Mouse (Mus musculus) MEL (cell line): ENCODE data around the gene Tjp3. TPM values are rescaled to one million over a fixed set of nuclear protein-coding genes. Genes with fewer than 3 reads are reported as not detected.

Experiments used
- DNase-seq: peaks from one replicate; pipeline ENCODE4 v3.0.0; 2011; ENCODE audit warnings: low read depth, low spot score
- H3K27ac ChIP-seq: 2 replicates; pipeline ENCODE4 v1.5.1; 2012; ENCODE audit warnings: low read depth, mild to moderate bottlenecking, control low read depth, low read length, moderate library complexity; ENCODE audit not compliant: control insufficient read depth
- H3K27me3 ChIP-seq, 2 experiments: fragments of 150-350 bp in 1 of 2; sonication (generic) in 1 of 2; 2 replicates each; pipeline ENCODE4 v1.6.1; 2012; ENCODE audit warnings: low read length in 2 of 2, mild to moderate bottlenecking in 2 of 2, improper control_type of control experiment in 1 of 2, moderate library complexity in 1 of 2; ENCODE audit not compliant: insufficient read depth in 2 of 2, control insufficient read depth in 1 of 2
- H3K36me3 ChIP-seq, 2 experiments: 2 replicates each; pipeline ENCODE4 v1.6.1; 2012 to 2014; ENCODE audit warnings: low read length in 2 of 2, improper control_type of control experiment in 1 of 2, inconsistent platforms in 1 of 2, mild to moderate bottlenecking in 1 of 2; ENCODE audit not compliant: insufficient read depth in 2 of 2, control insufficient read depth in 1 of 2
- H3K4me1 ChIP-seq, 2 experiments: fragments of 150-350 bp in 1 of 2; sonication (generic) in 1 of 2; 2 replicates each; pipeline ENCODE4 v1.6.1; 2012; ENCODE audit warnings: low read length in 2 of 2, improper control_type of control experiment in 1 of 2, mild to moderate bottlenecking in 1 of 2; ENCODE audit not compliant: insufficient read depth in 2 of 2, control insufficient read depth in 1 of 2
- H3K4me3 ChIP-seq, 2 experiments: fragments of 150-350 bp in 1 of 2; sonication (generic) in 1 of 2; 2 replicates each; pipeline ENCODE4 v1.5.1; 2012; ENCODE audit warnings: low read depth in 2 of 2, low read length in 2 of 2, mild to moderate bottlenecking in 2 of 2, moderate library complexity in 2 of 2, control low read depth in 1 of 2, improper control_type of control experiment in 1 of 2; ENCODE audit not compliant: control insufficient read depth in 1 of 2, insufficient read depth in 1 of 2
- H3K79me2 ChIP-seq: 2 replicates; pipeline ENCODE4 v1.6.1; 2012; ENCODE audit warnings: mild to moderate bottlenecking, low read length, moderate library complexity; ENCODE audit not compliant: control insufficient read depth, poor library complexity, insufficient read depth
- H3K9ac ChIP-seq: 2 replicates; pipeline ENCODE4 v1.6.1; 2012; ENCODE audit warnings: low read depth, mild to moderate bottlenecking, control low read depth, low read length, moderate library complexity; ENCODE audit not compliant: control insufficient read depth, poor library complexity, severe bottlenecking
- H3K9me3 ChIP-seq: fragments of 150-350 bp; sonication (generic); replicated peaks from 2 replicates; pipeline ENCODE4 v1.6.1; 2012; ENCODE audit warnings: mild to moderate bottlenecking, low read length, improper control_type of control experiment, moderate library complexity; ENCODE audit not compliant: insufficient read depth
- CHD2 ChIP-seq: IDR thresholded peaks from 2 replicates; pipeline ENCODE4 v1.6.1; 2011; ENCODE audit warnings: low read length, improper control_type of control experiment
- CTCF ChIP-seq, 3 experiments: IDR thresholded peaks in 2 of 3; conservative IDR thresholded peaks in 1 of 3; 2 replicates each; pipeline ENCODE4 v1.5.1; 2011 to 2012; ENCODE audit warnings: low read length in 3 of 3, low read depth in 2 of 3, mild to moderate bottlenecking in 2 of 3, improper control_type of control experiment in 1 of 3, inconsistent platforms in 1 of 3, mixed read lengths in 1 of 3, moderate library complexity in 1 of 3; ENCODE audit not compliant: control insufficient read depth in 1 of 3, insufficient read depth in 1 of 3, poor library complexity in 1 of 3, severe bottlenecking in 1 of 3
- EP300 ChIP-seq, 2 experiments: IDR thresholded peaks; 2 replicates each; pipeline ENCODE4 v1.6.1; 2011; ENCODE audit warnings: improper control_type of control experiment in 2 of 2, low read length in 2 of 2, low read depth in 1 of 2, mild to moderate bottlenecking in 1 of 2
- GABPA ChIP-seq: IDR thresholded peaks from 2 replicates; pipeline ENCODE4 v1.6.1; 2012; ENCODE audit warnings: low read depth, mild to moderate bottlenecking, inconsistent platforms, low read length, improper control_type of control experiment, moderate library complexity
- JUND ChIP-seq: IDR thresholded peaks from 2 replicates; pipeline ENCODE4 v1.6.1; 2011; ENCODE audit warnings: low read depth, mild to moderate bottlenecking, improper control_type of control experiment, low read length
- MAFK ChIP-seq: IDR thresholded peaks from 2 replicates; pipeline ENCODE4 v1.6.1; 2011; ENCODE audit warnings: low read depth, mild to moderate bottlenecking, low read length, improper control_type of control experiment, borderline replicate concordance
- MAX ChIP-seq: IDR thresholded peaks from 2 replicates; pipeline ENCODE4 v1.6.1; 2011; ENCODE audit warnings: low read length, improper control_type of control experiment
- MXI1 ChIP-seq: IDR thresholded peaks from 2 replicates; pipeline ENCODE4 v1.6.1; 2011; ENCODE audit warnings: mild to moderate bottlenecking, low read depth, low read length, improper control_type of control experiment
- MYB ChIP-seq: IDR thresholded peaks from 2 replicates; pipeline ENCODE4 v1.6.1; 2011; ENCODE audit warnings: mild to moderate bottlenecking, low read depth, low read length, improper control_type of control experiment
- NRF1 ChIP-seq: IDR thresholded peaks from 2 replicates; pipeline ENCODE4 v1.6.1; 2014; ENCODE audit warnings: low read depth, mild to moderate bottlenecking, inconsistent platforms, low read length, improper control_type of control experiment, moderate library complexity; ENCODE audit not compliant: poor library complexity, insufficient read depth, severe bottlenecking
- POLR2AphosphoS5 ChIP-seq: IDR thresholded peaks from 2 replicates; pipeline ENCODE4 v1.6.1; 2012; ENCODE audit warnings: low read depth, borderline replicate concordance, mild to moderate bottlenecking, inconsistent platforms, low read length, moderate library complexity, mixed read lengths
- TAL1 ChIP-seq: IDR thresholded peaks from 2 replicates; pipeline ENCODE4 v1.6.1; 2012; ENCODE audit warnings: mild to moderate bottlenecking, inconsistent platforms, low read length, moderate library complexity, mixed read lengths
- TBP ChIP-seq: IDR thresholded peaks from 2 replicates; pipeline ENCODE4 v1.8.0; 2011; ENCODE audit warnings: low read depth, low read length, improper control_type of control experiment
- TCF12 ChIP-seq: IDR thresholded peaks from 2 replicates; pipeline ENCODE4 v1.6.1; 2014; ENCODE audit warnings: low read depth, mild to moderate bottlenecking, inconsistent platforms, low read length, improper control_type of control experiment, moderate library complexity
- UBTF ChIP-seq: IDR thresholded peaks from 2 replicates; pipeline ENCODE4 v1.6.1; 2012; ENCODE audit warnings: low read depth, mild to moderate bottlenecking, inconsistent platforms, low read length, improper control_type of control experiment, moderate library complexity, borderline replicate concordance; ENCODE audit not compliant: insufficient read depth
- ZC3H11A ChIP-seq: IDR thresholded peaks from 2 replicates; pipeline ENCODE4 v1.6.1; 2012; ENCODE audit warnings: low read depth, mild to moderate bottlenecking, inconsistent platforms, low read length, improper control_type of control experiment
- ZKSCAN1 ChIP-seq: IDR thresholded peaks from 2 replicates; pipeline ENCODE4 v1.6.1; 2012; ENCODE audit warnings: low read depth, mild to moderate bottlenecking, inconsistent platforms, low read length, improper control_type of control experiment, moderate library complexity
- ZNF384 ChIP-seq: IDR thresholded peaks from 2 replicates; pipeline ENCODE4 v1.6.1; 2012; ENCODE audit warnings: low read depth, mild to moderate bottlenecking, inconsistent platforms, low read length, improper control_type of control experiment
- polyA plus RNA-seq, 2 experiments: library from polyadenylated mRNA; stranded (reverse) in 1 of 2; unstranded in 1 of 2; fragments of >175 nt in 1 of 2; fragments of >200 nt in 1 of 2; gene quantifications; 2 replicates each; pipeline versions ENCODE4 v1.2.1 to v1.2.4; 2012; ENCODE audit warnings: low replicate concordance in 2 of 2, low read depth in 1 of 2; ENCODE audit not compliant: insufficient read length in 2 of 2, insufficient read depth in 1 of 2, missing spikeins in 1 of 2
- total RNA-seq: library from RNA; depleted of rRNA; stranded (reverse); fragments of 300-350 nt; gene quantifications from 2 replicates; pipeline ENCODE4 v1.2.3, GENCODE M21; 2012

The Tjp3 gene
- total and polyA plus RNA-seq, 3 experiments: 2.9 to 4.9 TPM; not detected in 1

- Histone ChIP-seq H3K27me3 (no peaks in the 10 kb centered on the region), H3K36me3 (peaks cover 0 to 4% of the 10 kb centered on the region in 2 experiments; a peak in 1 of 4 replicates), H3K4me3 (no peak overlapping the region), H3K9ac (no peak overlapping the region), H3K27ac (no peak overlapping the region), H3K79me2 (no peaks in the 10 kb centered on the region), H3K4me1 (no peaks in the 10 kb centered on the region), H3K9me3 (no peaks in the 10 kb centered on the region)
- TF ChIP-seq TAL1 (no peak), POLR2AphosphoS5 (no peak), CTCF (IDR thresholded peaks at IDR 0.05 in 2 of 3, conservative IDR thresholded peaks at IDR 0.05 in 1 of 3; ENCODE audit: control insufficient read depth in 1 of 3, insufficient read depth in 1 of 3, low read depth in 2 of 3, low read length in 3 of 3, poor library complexity in 1 of 3, severe bottlenecking in 1 of 3) (no peak), ZC3H11A (no peak), NRF1 (no peak), TBP (no peak), ZNF384 (no peak), MYB (no peak), MXI1 (no peak), JUND (no peak), EP300 (IDR thresholded peaks at IDR 0.05; ENCODE audit: low read depth in 1 of 2, low read length in 2 of 2) (no peak), MAX (no peak), CHD2 (no peak), UBTF (no peak), GABPA (no peak), TCF12 (no peak), MAFK (no peak)
- no peak for DNase-seq
Observed at GRCm38 (mm10) chr10:81309571-81309970, 18.2 kb upstream of the Tjp3 start.

GRCm38 (mm10) chr10:81306837-81307682 lies 15.7 kb upstream of the Tjp3 start:
- no peak overlapping the region for H3K27ac ChIP-seq
- no peak for TF ChIP-seq MYB
- TF ChIP-seq NRF1: no peak
- no peak for TF ChIP-seq TAL1
- TF ChIP-seq ZKSCAN1: no peak
- H3K9me3 ChIP-seq: no peaks in the 10 kb centered on the region
- no peaks in the 10 kb centered on the region for H3K27me3 ChIP-seq
- no peak overlapping the region for H3K4me3 ChIP-seq
- no peaks in the 10 kb centered on the region; the same call in 1 of the 2 replicates for H3K79me2 ChIP-seq
- H3K36me3 ChIP-seq: peaks cover 0 to 4% of the 10 kb centered on the region in 2 experiments; a peak in 1 of 4 replicates
- no peak for DNase-seq
- no peaks in the 10 kb centered on the region for H3K4me1 ChIP-seq
- no peak overlapping the region for H3K9ac ChIP-seq
